Mouse (Mus musculus) G1E (cell line): ENCODE results near the gene Atp5b.

Source experiments
- CTCF ChIP-seq: IDR thresholded peaks from 2 replicates; pipeline ENCODE4 v1.5.1; 2012; ENCODE audit warnings: low read depth, low read length, inconsistent platforms, mixed read lengths
- GATA2 ChIP-seq: IDR thresholded peaks from 2 replicates; pipeline ENCODE4 v1.6.1; 2012; ENCODE audit warnings: low read depth, low read length, inconsistent platforms, borderline replicate concordance
- POLR2AphosphoS5 ChIP-seq: IDR thresholded peaks from 2 replicates; pipeline ENCODE4 v1.6.1; 2012; ENCODE audit warnings: low read depth, low read length, inconsistent platforms; ENCODE audit not compliant: insufficient replicate concordance
- TAL1 ChIP-seq: conservative IDR thresholded peaks from 2 replicates; pipeline ENCODE4 v1.6.1; 2012; ENCODE audit warnings: low read depth, low read length, inconsistent platforms, mixed read lengths

GRCm38 (mm10) chr10:128082880-128083421 is at the start of gene Atp5b:
- TF ChIP-seq CTCF (no peak), GATA2 (no peak), TAL1 (no peak), POLR2AphosphoS5 (no peak)
